Mouse (Mus musculus) CH12.LX (cell line): Measurements from ENCODE around the gene Prn.

ENCODE experiments used
- CHD1 ChIP-seq: IDR thresholded peaks from 2 replicates; pipeline ENCODE4 v1.6.1; 2012; ENCODE audit warnings: low read depth, low read length, improper control_type of control experiment, inconsistent platforms
- CTCF ChIP-seq, 2 experiments: IDR thresholded peaks in 1 of 2; conservative IDR thresholded peaks in 1 of 2; 2 replicates each; pipeline ENCODE4 v1.5.1; 2011 to 2012; ENCODE audit warnings: low read depth in 2 of 2, low read length in 2 of 2, improper control_type of control experiment in 1 of 2, inconsistent platforms in 1 of 2, mild to moderate bottlenecking in 1 of 2, moderate library complexity in 1 of 2
- ELF1 ChIP-seq: IDR thresholded peaks from 2 replicates; pipeline ENCODE4 v1.6.1; 2014; ENCODE audit warnings: low read depth, mild to moderate bottlenecking, inconsistent platforms, low read length, improper control_type of control experiment
- EP300 ChIP-seq: IDR thresholded peaks from 2 replicates; pipeline ENCODE4 v1.6.1; 2011; ENCODE audit warnings: low read length, improper control_type of control experiment
- GABPA ChIP-seq: IDR thresholded peaks from 2 replicates; pipeline ENCODE4 v1.6.1; 2012; ENCODE audit warnings: low read depth, low read length, improper control_type of control experiment, inconsistent platforms; ENCODE audit not compliant: insufficient replicate concordance
- HCFC1 ChIP-seq: IDR thresholded peaks from 2 replicates; pipeline ENCODE4 v1.6.1; 2012; ENCODE audit warnings: low read depth, mild to moderate bottlenecking, inconsistent platforms, low read length, improper control_type of control experiment
- MAX ChIP-seq: IDR thresholded peaks from 2 replicates; pipeline ENCODE4 v1.6.1; 2011; ENCODE audit warnings: low read length, improper control_type of control experiment
- POLR2A ChIP-seq: IDR thresholded peaks from 2 replicates; pipeline ENCODE4 v1.6.1; 2011; ENCODE audit warnings: low read depth, mild to moderate bottlenecking, improper control_type of control experiment, low read length
- RAD21 ChIP-seq: IDR thresholded peaks from 2 replicates; pipeline ENCODE4 v1.6.1; 2011; ENCODE audit warnings: low read depth, mild to moderate bottlenecking, low read length, improper control_type of control experiment, moderate library complexity
- SIN3A ChIP-seq: IDR thresholded peaks from 2 replicates; pipeline ENCODE4 v1.6.1; 2012; ENCODE audit warnings: low read length, improper control_type of control experiment, inconsistent platforms
- USF2 ChIP-seq: conservative IDR thresholded peaks from 2 replicates; pipeline ENCODE4 v1.6.1; 2011; ENCODE audit warnings: low read depth, low read length, improper control_type of control experiment
- ZC3H11A ChIP-seq: IDR thresholded peaks from 2 replicates; pipeline ENCODE4 v1.6.1; 2012; ENCODE audit warnings: low read depth, mild to moderate bottlenecking, inconsistent platforms, low read length, improper control_type of control experiment
- ZNF384 ChIP-seq: IDR thresholded peaks from 2 replicates; pipeline ENCODE4 v1.6.1; 2012; ENCODE audit warnings: low read depth, low read length, improper control_type of control experiment, inconsistent platforms

GRCm38 (mm10) chr2:131936410-131936809 is 26.7 kb downstream of the Prn start:
- TF ChIP-seq ZNF384 = no peak
- no peak for TF ChIP-seq CTCF (conservative IDR thresholded peaks at IDR 0.05 in 1 of 2, IDR thresholded peaks at IDR 0.05 in 1 of 2; ENCODE audit: low read depth in 2 of 2, low read length in 2 of 2)
- no peak for TF ChIP-seq GABPA
- TF ChIP-seq ELF1 = no peak
- TF ChIP-seq SIN3A = no peak
- no peak for TF ChIP-seq POLR2A
- no peak for TF ChIP-seq MAX
- no peak for TF ChIP-seq EP300
- no peak for TF ChIP-seq CHD1
- no peak for TF ChIP-seq ZC3H11A
- TF ChIP-seq HCFC1 = no peak
- no peak for TF ChIP-seq USF2
- TF ChIP-seq RAD21 = no peak
